Mouse (Mus musculus): ENCODE data around the gene Igfbp5.

Gene Igfbp5

DNA sequence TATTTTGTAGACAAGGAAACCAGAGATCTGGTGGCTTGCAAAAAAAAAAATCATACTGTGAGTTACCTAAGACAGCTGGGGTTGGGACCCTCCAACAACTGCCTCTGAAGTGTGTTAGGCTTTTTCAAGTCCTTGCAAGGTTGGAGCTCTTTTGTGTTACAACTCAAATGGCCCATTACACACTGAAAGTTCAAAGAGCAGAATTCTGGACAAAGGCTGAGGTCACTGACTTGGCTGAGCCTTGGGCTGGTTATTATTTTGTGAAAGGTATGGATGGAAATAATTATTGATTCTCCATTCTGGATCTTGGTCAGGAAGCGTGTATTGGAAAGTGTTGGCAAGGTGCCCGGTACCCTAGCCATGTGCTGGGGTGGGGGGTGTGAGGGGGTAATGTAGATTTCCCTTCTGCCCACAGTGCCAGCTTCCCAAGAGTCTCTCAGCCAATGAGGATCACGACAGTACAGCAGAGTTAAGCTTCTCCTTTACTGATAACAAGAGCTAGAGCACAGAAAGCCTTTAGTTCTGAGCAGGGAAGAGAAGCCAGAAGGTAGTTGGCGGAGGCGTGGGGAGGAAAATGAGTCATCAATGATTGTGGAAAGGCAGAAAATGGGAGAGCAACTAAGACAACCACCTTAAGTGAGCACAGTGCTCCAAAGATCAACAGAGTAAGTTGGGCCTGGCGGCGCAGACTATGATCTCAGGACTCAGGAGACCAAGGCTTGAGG lies 64.6 kb downstream of the Igfbp5 start:
- DNase-seq (ENCODE audit: low spot score): no peak

DNA sequence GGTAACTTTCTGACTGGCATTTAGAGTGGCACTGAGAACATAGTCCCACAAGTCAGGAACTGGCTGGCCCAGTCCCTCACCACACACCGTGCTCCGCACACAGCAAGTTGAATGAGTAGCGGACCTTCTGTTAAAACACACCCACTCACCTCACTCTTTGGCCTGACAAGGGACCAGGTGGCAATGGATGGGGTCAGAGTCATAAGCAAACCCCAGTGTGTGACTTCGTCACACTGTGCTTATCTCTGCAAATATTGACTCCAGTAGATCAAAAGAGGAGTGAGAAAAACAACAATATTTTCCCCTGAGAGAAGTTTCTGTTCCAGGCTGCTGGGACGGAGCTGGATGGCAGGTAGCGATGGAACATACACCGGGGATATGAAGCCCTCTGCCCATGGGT lies 65.4 kb downstream of the Igfbp5 start:
- no peak for DNase-seq (ENCODE audit: low spot score)
